Mouse (Mus musculus): ENCODE measurements around the gene Zfp607b. TPM values are rescaled to one million over a fixed set of nuclear protein-coding genes. Genes with fewer than 3 reads are reported as not detected.

Zfp607b gene
- polyA plus RNA-seq, 1 experiment from 2014 or later: 7.0 TPM

GRCm38 (mm10) chr7:27658712-27659663 is 30.2 kb upstream of the Zfp607b start:
- H3K9me3 ChIP-seq: no peaks in the 10 kb centered on the region
- H3K4me2 ChIP-seq (replicated peaks): no peak overlapping the region
- H3K9ac ChIP-seq: no peak overlapping the region
- ATAC-seq (ENCODE audit: low FRiP score, low read depth): no peak
- H3K27ac ChIP-seq: no peak overlapping the region
- peaks cover 66% of the 10 kb centered on the region for H3K36me3 ChIP-seq
- peaks cover 3% of the 10 kb centered on the region; the same call in 1 of the 2 replicates for H3K4me1 ChIP-seq
- H3K4me3 ChIP-seq: no peak overlapping the region
- peaks cover 41% of the 10 kb centered on the region for H3K27me3 ChIP-seq (replicated peaks)
- 64% methylated on average over 14 of the region's 14 CpGs for WGBS

GRCm38 (mm10) chr7:27662038-27662437 is 27.1 kb upstream of the Zfp607b start:
- no peaks in the 10 kb centered on the region for H3K4me1 ChIP-seq
- WGBS: 92% methylated on average over 4 of the region's 4 CpGs
- H3K27ac ChIP-seq: no peak overlapping the region
- no peaks in the 10 kb centered on the region for H3K9me3 ChIP-seq
- no peak overlapping the region for H3K9ac ChIP-seq
- ATAC-seq (ENCODE audit: low FRiP score, low read depth): no peak
- no peak overlapping the region for H3K4me3 ChIP-seq
- peaks cover 20% of the 10 kb centered on the region for H3K27me3 ChIP-seq (replicated peaks)
- H3K4me2 ChIP-seq (replicated peaks): no peak overlapping the region
- peaks cover 65% of the 10 kb centered on the region for H3K36me3 ChIP-seq

- H3K4me1 ChIP-seq: peaks cover 24% of the 10 kb centered on the region
- H3K27ac ChIP-seq: no peak overlapping the region
- ATAC-seq (ENCODE audit: low FRiP score, low read depth): no peak
- 53% methylated on average over 9 of the region's 9 CpGs for WGBS
- no peaks in the 10 kb centered on the region for H3K27me3 ChIP-seq (replicated peaks)
- H3K4me3 ChIP-seq: peak overlapping the region; percentile 81
- peak overlapping the region; percentile 96 for H3K9ac ChIP-seq
- H3K4me2 ChIP-seq (replicated peaks): peak overlapping the region; percentile 100
- H3K9me3 ChIP-seq: no peaks in the 10 kb centered on the region
- peaks cover 16% of the 10 kb centered on the region for H3K36me3 ChIP-seq
Measured at GRCm38 (mm10) chr7:27673064-27673574, 16.0 kb upstream of the Zfp607b start.

GRCm38 (mm10) chr7:27673575-27674131 is 15.5 kb upstream of the Zfp607b start:
- ATAC-seq (ENCODE audit: low FRiP score, low read depth): peak; percentile 32

GRCm38 (mm10) chr7:27674195-27674521 is 15.0 kb upstream of the Zfp607b start:
- peak overlapping the region; percentile 81 for H3K4me3 ChIP-seq
- H3K27ac ChIP-seq: 0 out of 2 replicates have a peak overlapping the region, but pooled peaks have one; percentile 21
- H3K9me3 ChIP-seq: no peaks in the 10 kb centered on the region
- peaks cover 24% of the 10 kb centered on the region for H3K4me1 ChIP-seq
- peak overlapping the region; percentile 100 for H3K4me2 ChIP-seq (replicated peaks)
- ATAC-seq (ENCODE audit: low FRiP score, low read depth): peak; percentile 76
- H3K9ac ChIP-seq: peak overlapping the region; percentile 96
- under 1% methylated on average over 38 of the region's 38 CpGs for WGBS
- H3K27me3 ChIP-seq (replicated peaks): no peaks in the 10 kb centered on the region
- H3K36me3 ChIP-seq: peaks cover 11% of the 10 kb centered on the region

More at GRCm38 (mm10) chr7:27673575-27674131, 15.5 kb upstream of the Zfp607b start:
- H3K4me2 ChIP-seq (replicated peaks): peak overlapping the region; percentile 100
- no peaks in the 10 kb centered on the region for H3K27me3 ChIP-seq (replicated peaks)
- no peaks in the 10 kb centered on the region for H3K9me3 ChIP-seq
- peak overlapping the region; percentile 96 for H3K9ac ChIP-seq
- peaks cover 24% of the 10 kb centered on the region for H3K4me1 ChIP-seq
- peak overlapping the region; percentile 81 for H3K4me3 ChIP-seq
- H3K27ac ChIP-seq: peak overlapping the region; percentile 2; the same call in 1 of the 2 replicates
- H3K36me3 ChIP-seq: peaks cover 11% of the 10 kb centered on the region
- WGBS: 1% methylated on average over 46 of the region's 52 CpGs

- Histone ChIP-seq H3K4me1 (peaks cover 24% of the 10 kb centered on the region), H3K27me3 (replicated peaks) (no peaks in the 10 kb centered on the region), H3K4me3 (peak within 1 kb of the TSS; percentile 81), H3K9ac (peak within 1 kb of the TSS; percentile 96), H3K36me3 (peaks cover 11% of the 10 kb centered on the region), H3K4me2 (replicated peaks) (peak within 1 kb of the TSS; percentile 100), H3K27ac (peak within 1 kb of the TSS; percentile 65), H3K9me3 (no peaks in the 10 kb centered on the region)
- WGBS: under 1% methylated on average over 31 of the region's 31 CpGs
- ATAC-seq (ENCODE audit: low FRiP score, low read depth): peak; percentile 97
Measured at GRCm38 (mm10) chr7:27674522-27675221, 14.5 kb upstream of the Zfp607b start, which contains the start of gene Map3k10. Gene Map3k10, minus strand, starts transcription at chr7:27674598.

- H3K27me3 ChIP-seq (replicated peaks): no peaks in the 10 kb centered on the region
- no peak overlapping the region for H3K9ac ChIP-seq
- H3K4me1 ChIP-seq: peaks cover 24% of the 10 kb centered on the region
- peaks cover 8% of the 10 kb centered on the region for H3K36me3 ChIP-seq
- no peaks in the 10 kb centered on the region for H3K9me3 ChIP-seq
- no peak for ATAC-seq (ENCODE audit: low FRiP score, low read depth)
- 32% methylated on average over 14 of the region's 14 CpGs for WGBS
- H3K4me2 ChIP-seq (replicated peaks): peak overlapping the region; percentile 100
- no peak overlapping the region for H3K27ac ChIP-seq
- peak overlapping the region; percentile 81 for H3K4me3 ChIP-seq
Measured at GRCm38 (mm10) chr7:27675222-27675612, 13.9 kb upstream of the Zfp607b start.

- H3K27me3 ChIP-seq (replicated peaks): no peaks in the 10 kb centered on the region
- no peaks in the 10 kb centered on the region for H3K9me3 ChIP-seq
- 88% methylated on average over 2 of the region's 2 CpGs for WGBS
- H3K4me1 ChIP-seq: peaks cover 6% of the 10 kb centered on the region; the same call in 1 of the 2 replicates
- ATAC-seq (ENCODE audit: low FRiP score, low read depth): no peak
- H3K9ac ChIP-seq: no peak overlapping the region
- no peak overlapping the region for H3K4me2 ChIP-seq (replicated peaks)
- H3K27ac ChIP-seq: no peak overlapping the region
- H3K36me3 ChIP-seq: no peaks in the 10 kb centered on the region
- H3K4me3 ChIP-seq: no peak overlapping the region
Measured at GRCm38 (mm10) chr7:27683218-27683617, 5.9 kb upstream of the Zfp607b start.

GRCm38 (mm10) chr7:27685220-27685619 is 3.9 kb upstream of the Zfp607b start:
- Histone ChIP-seq H3K27me3 (replicated peaks) (no peaks in the 10 kb centered on the region), H3K9ac (no peak overlapping the region), H3K4me3 (0 out of 2 replicates have a peak overlapping the region, but pooled peaks have one; percentile 7), H3K4me2 (replicated peaks) (peak overlapping the region; percentile 50), H3K36me3 (no peaks in the 10 kb centered on the region), H3K9me3 (no peaks in the 10 kb centered on the region), H3K27ac (no peak overlapping the region), H3K4me1 (peaks cover 14% of the 10 kb centered on the region)
- no peak for ATAC-seq (ENCODE audit: low FRiP score, low read depth)
- 43% methylated on average over 5 of the region's 5 CpGs for WGBS

- no peaks in the 10 kb centered on the region for H3K27me3 ChIP-seq (replicated peaks)
- WGBS: 2% methylated on average over 6 of the region's 6 CpGs
- no peak for ATAC-seq (ENCODE audit: low FRiP score, low read depth)
- no peaks in the 10 kb centered on the region for H3K9me3 ChIP-seq
- H3K27ac ChIP-seq: no peak overlapping the region
- H3K4me1 ChIP-seq: peaks cover 14% of the 10 kb centered on the region
- H3K36me3 ChIP-seq: no peaks in the 10 kb centered on the region
- H3K4me2 ChIP-seq (replicated peaks): peak overlapping the region; percentile 50
- H3K4me3 ChIP-seq: 0 out of 2 replicates have a peak overlapping the region, but pooled peaks have one; percentile 7
- H3K9ac ChIP-seq: no peak overlapping the region
Measured at GRCm38 (mm10) chr7:27685681-27686080, 3.5 kb upstream of the Zfp607b start.

- ATAC-seq (ENCODE audit: low FRiP score, low read depth): no peak
- 78% methylated on average over 1 of the region's 1 CpGs for WGBS
Measured at GRCm38 (mm10) chr7:27687043-27687442, 2.1 kb upstream of the Zfp607b start.

More at GRCm38 (mm10) chr7:27687043-27687442, 2.1 kb upstream of the Zfp607b start:
- Histone ChIP-seq H3K4me3 (no peak overlapping the region), H3K4me1 (peaks cover 14% of the 10 kb centered on the region), H3K9me3 (no peaks in the 10 kb centered on the region), H3K9ac (no peak overlapping the region), H3K27ac (no peak overlapping the region), H3K36me3 (no peaks in the 10 kb centered on the region), H3K27me3 (replicated peaks) (no peaks in the 10 kb centered on the region), H3K4me2 (replicated peaks) (no peak overlapping the region)
